Mouse (Mus musculus) c-Kit-positive CD71-positive TER-119-positive erythroid progenitor cells, embryonic 14.5 days (primary cell): ENCODE data around the gene Neu1.
"Not testable (repeated sequence)": the region's sequence is repeated elsewhere in the genome, so short reads cannot be mapped to it uniquely, and the experiment has no call there.

Experiments
- DNase-seq: peaks from one replicate; pipeline ENCODE4 v3.0.0-alpha.2; 2013; ENCODE audit warnings: low spot score

Neu1 gene

DNA sequence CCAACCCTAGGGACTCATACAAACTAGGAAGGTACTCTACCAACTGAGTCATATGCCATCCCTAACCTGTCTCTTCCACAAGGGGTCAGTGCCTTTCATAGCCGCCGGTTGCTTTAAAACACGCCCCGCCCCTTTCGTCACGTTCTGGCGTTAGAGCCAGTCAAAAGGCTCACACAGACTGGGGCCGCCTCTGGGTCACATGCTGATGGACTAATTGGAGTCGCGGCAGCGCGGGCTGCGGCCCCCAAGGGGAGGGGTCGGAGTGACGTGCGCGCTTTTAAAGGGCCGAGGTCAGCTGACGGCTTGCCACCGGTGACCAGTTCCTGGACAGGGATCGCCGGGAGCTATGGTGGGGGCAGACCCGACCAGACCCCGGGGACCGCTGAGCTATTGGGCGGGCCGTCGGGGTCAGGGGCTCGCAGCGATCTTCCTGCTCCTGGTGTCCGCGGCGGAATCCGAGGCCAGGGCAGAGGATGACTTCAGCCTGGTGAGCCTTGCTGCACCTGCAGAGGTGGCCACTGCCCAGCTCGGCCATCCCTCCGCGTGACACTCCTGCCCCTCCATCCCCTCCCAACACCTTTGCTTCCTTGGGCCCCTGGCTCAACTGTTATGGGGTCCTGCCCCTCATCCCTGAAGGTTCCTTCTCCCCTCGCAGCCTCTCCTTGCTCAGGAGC lies at the start of gene Neu1:
TSS of gene Neu1 (plus strand) at position 193 of the 674 bp plus-strand sequence.
- peak; percentile 97 for DNase-seq

DNA sequence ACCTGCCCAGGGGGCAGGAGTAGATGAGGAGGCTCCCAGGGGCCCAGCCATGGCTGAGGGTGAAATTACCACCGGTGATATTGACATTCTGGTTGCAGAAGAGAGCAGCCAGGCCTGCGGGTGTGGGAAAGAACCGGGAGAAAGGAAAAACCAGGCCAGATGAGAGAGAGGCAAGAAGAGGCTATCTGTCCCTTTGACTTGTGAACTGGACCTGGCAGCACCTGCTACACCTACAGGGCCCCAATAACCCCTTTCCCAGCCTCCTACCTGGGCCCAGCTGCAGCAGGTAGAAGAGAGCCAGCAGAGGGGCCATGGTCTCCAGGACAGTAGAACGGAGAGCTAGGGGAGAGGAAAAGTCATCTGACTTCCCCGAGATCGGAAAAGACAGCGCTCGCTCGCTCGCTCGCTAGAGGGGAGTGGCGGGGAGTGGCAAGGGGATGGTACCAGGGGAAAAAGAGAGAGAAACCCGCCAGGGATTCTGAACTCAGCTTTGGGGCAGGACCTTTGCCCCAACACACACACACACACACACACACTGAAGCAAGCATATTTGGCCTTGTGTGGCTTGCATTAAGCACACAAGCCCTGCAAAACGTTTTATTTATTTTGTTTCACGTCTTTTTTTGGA lies 49.3 kb upstream of the Neu1 start, which contains the start of gene Gm20547:
TSS of gene Gm20547 (minus strand) at position 360 of the 628 bp plus-strand sequence.
- DNase-seq = no peak

DNA sequence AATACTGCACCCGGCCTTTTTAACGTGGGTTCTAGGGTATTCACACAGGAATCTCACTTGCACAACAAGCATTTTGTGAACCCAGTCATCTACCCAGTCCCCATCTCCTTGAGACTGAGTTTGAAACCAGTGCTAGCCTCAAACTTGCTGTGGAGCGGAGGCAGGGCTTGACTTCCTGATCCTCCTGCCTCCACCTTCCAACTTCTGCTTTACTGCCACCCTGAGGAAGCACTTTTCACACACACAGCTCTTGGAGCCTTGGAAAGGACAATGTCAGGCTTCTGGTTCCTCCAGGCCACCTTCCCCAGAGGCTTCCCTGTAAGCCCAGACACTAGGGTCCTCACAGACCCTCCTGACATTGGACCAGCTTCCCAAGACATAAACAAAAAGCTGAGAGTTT lies 47.7 kb upstream of the Neu1 start:
- no peak for DNase-seq

DNA sequence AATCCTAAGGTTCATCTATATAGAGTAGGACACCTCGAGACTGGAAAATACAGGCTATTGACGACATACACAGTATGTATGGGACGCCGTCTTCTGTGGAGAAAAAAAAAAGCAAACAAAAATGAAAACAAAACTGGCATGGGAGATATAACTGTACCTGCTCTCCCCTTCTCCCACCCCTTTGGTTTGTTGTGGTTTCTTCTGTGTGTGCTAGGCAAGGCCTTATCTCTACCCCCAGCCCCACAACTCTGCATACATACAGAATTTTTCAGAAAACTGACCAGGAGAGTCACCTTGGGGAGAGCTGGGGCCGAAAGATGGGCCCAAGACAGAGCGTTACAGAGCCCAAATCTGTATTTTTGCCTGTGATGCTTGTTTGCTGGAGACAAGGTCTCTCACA lies 46.3 kb upstream of the Neu1 start:
- no peak for DNase-seq

DNA sequence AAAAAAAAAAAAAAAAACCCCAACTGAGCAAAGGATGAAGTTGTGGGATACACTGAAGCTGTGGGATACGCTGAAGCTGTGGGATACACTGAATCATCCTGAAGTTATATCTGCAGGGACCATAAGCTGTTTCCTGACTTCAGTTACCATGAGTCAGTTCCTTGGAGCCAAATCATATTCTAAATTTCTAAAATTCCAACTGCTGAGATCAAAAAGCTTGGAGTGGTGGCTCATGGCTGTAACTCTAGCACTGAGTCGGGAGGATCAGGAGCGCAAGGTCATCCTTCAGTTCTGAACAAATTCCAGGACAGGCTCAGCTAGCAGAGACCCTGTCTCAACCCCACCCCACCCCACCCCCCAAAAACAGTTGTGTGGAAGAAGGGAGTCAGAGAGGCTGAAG lies 45.4 kb upstream of the Neu1 start:
- no peak for DNase-seq

DNA sequence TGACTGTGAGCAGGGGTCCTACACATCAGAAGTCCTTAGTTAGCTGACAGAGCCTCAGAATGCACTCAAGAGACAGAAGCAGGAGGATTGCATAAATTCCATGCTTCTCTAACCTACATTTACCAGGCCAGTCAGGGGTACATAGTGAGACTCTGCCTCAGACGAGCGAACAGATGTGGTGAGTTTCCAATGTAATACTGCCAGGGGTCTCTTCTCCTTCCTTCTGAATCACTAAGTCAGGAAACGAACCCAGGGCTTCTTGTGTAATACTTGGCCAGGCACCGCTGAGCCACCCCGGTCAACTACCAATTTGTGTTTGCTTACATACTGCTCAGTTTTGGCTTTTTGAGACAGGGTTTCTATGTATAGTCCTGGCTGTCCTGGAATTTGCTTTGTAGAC lies 43.1 kb upstream of the Neu1 start:
- DNase-seq = no peak

DNA sequence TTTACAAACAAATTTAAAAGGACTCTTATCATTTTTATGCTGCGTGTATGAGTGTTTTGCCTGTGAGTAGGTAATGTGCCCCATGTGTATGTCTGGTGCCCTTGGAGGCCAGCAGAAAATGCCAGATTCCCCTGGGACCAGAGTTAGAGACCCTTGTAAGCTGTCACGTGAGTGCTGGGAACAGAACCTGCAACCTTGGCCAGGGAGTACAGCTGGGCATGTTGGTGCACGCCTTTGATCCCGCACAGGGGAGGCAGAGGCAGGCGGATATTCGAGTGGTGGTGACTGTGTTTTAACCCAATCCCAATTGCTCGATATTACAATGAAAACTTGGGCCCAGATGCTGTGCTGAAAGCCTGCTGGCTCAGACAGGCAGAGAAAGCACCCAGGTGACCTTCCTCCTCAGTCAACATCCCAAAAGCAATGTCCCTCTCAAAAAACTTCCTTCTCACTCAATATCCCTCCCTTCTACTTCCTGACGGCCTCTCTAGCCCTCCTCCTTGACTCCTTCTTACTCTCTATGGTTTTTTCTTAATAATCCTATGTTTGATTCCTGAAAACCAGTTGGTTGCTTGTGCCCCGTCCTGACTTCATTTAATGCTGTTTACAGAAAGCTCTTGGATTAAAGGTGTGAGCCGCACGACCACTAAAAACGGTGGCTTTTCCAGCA lies 40.8 kb upstream of the Neu1 start:
- no peak for DNase-seq

DNA sequence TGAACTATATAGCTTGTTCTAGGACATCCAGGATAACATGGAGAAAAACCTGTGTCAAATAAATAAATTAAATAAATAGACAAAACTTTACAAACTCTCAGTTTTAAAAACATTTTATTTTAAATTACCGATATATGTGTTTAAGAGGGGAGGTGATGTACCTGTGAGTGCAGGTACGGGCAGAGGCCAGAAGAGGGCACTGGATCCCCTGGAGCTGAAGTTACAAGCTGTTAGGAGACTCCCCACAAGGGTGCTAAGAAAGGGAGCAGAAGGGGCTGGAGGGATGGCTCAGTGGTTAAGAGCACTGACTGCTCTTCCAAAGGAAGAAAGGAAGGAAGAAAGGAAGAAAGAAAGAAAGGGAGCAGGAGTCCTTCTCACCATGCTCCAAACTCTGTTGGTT lies 39.7 kb upstream of the Neu1 start:
- no peak for DNase-seq

DNA sequence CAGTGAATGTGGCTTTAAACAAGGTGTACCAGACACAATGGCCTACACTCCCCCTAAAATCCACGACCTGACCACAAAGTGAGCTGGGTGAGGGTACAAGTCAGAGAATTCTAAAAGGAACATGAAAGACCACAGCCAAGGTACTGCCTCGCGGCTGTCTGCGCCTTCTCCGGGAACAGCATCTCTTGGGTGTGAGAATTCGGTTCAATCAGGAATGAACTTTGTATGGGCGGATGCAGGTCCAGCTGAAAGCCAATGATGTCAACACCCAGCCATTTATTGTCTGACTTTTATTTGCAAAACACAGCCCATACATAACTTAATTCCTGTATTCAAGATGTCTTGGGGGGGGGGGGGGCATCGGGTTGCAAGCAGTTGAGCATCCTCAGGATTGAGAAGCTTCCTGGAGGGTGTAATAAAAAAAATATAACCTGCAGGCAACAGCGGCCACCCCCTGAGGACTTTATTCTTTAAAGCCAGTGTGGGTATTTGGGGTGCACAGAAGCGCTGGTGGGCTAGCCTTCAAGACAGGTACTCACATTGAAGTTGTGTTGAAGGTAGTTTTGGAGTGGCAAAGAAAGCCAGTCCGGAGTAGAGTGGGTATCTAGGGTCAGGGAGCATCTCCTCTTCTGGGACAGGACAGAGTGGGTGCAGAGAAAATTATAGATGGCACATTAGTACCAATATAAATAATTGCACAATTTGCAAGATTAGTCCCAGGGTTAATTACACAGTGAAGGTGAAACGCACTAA lies 37.8 kb upstream of the Neu1 start:
- DNase-seq = no peak

DNA sequence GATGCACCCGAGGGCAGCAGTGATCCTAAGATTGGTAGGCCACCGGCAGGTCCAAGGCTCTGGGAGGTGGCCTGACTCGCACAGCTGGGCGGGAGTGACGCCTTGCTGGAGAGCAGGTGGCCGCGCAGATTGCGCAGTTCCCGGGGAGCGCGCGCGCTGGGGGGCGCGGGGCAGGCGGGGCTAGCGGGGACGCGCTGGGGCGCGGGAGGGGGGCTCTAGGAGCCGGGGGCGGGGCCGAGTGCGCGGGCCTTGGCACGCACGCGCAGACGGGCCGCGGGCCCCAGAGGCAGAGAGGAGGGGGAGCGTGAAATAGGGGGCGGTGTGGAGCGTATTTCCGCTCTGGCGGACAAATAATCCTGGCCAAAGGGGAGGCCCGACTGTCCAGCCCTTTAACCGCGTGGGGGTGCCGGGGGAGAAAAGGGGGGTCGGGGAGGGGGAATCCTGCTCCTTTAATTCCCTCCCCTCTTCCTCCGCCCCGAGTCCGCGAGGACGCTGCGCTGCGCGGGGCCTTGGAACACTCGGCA lies 36.9 kb upstream of the Neu1 start:
- peak; percentile 81 for DNase-seq

DNA sequence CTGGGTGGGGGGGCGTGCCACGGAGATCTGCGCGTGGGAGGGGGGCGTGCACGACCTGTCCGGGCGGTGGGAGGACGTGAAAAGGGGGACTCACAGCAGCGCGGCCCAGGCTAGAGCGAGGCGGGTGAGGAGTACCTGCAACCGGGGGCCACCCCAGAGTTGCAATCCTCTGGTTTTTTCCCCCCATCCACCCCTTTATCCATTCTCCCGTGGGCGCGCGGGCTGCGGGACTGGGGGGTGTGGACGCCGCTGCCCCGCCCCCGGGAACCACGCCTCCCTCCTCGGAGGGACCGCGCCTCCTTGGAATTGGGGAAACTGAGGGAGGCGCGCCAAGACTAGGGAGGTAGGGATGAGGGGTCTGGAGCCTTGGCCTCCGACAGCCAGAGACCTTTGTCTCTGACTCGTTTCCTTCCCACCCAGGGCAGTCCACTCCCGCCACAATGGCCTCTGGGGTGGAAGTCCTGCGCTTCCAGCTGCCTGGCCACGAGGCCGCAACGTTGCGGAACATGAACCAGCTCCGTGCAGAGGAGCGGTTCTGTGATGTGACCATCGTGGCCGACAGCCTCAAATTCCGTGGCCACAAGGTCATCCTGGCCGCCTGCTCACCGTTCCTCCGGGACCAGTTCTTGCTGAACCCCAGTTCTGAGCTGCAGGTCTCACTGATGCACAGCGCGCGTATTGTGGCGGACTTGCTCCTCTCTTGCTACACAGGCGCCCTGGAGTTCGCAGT lies 36.1 kb upstream of the Neu1 start:
- DNase-seq = no peak

DNA sequence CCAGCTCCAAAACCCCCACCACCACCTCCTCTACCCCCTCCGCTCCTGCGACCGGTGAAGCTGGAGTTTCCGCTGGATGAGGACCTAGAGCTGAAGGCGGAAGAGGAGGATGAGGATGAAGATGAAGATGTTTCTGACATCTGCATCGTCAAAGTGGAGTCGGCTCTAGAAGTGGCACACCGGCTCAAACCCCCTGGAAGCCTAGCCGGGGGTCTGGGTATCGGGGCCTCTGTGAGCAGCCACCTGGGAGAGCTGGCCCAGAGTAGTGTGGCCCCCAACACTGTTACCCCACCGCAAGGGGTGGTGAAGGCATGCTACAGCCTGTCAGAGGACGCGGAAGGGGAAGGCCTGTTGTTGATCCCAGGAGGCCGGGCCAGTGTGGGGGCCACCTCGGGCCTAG lies 35.3 kb upstream of the Neu1 start:
- no peak for DNase-seq

DNA sequence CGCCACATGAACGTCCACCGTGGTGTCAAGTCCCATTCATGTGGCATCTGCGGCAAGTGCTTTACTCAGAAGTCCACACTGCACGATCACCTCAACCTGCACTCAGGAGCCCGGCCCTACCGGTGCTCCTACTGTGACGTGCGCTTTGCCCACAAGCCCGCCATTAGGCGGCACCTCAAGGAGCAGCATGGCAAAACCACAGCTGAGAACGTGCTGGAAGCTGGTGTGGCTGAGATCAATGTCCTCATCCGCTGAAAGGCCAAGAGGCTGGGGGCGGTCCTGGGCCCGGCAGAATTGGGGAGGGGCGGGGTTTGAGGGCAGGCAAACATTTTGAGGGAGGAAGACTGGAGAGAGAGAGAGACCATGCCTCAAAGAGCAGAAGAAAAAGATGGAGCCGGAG lies 34.7 kb upstream of the Neu1 start:
- DNase-seq = no peak

DNA sequence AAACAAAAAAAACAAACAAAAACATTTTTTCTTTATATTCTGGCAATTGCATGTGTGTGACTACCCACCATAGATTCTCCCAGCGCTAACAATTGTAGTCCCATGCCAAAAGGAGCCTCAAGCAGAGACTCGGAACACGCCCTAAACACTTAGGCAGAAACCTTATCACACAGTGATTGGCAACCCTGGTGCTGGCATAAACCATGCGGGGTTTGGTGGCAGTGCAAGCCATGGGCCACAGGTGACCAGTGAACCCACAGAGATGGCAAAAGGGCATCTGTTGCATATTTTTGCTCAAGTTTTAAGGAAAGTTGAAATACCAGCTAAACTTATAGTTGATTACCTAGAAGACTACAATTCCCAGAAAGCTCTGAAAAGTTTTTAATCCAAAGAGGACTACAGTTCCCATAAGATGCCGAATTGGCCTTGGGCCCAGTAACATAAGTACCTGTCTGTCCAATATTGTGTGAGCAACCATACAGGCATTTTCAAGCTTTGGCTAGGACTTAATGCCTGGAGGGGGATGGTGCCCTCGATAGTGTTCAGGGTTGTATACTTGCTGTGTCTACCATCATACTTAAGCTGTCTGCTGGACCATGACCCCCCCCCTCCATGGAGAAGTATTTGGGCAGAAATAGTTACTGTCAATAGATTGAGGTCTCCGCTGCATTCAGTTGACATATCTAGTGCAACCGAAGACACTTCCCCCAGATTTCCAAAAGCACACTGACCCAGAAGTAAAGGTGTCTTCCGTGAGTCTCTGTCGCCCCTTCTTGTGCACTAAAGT lies 33.5 kb upstream of the Neu1 start:
- no peak for DNase-seq

DNA sequence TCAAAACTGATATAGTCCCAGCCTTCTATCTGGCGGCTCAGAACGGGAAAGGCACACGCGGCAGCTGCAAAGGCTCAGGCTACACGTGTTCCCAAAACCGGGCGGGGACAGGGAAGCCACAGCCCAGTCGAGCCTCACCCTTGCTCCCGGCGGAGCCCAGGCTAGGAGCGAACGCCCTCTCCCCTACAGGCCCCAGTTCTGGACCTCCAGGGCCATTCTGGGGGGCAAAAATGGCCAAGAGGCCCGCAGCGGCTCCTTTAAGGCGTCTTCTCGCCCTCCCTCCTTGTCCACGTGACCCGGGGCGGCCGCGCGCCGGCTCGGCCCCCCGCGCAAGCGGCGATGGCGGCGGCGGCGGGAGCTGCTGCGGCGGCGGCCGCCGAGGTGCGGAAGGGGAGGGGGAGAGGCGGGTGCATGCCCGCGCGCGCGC lies 32.9 kb upstream of the Neu1 start, which contains the start of the genes C2 and Ehmt2:
TSS of gene C2 (minus strand) at position 106 of the 427 bp plus-strand sequence.
TSS of gene Ehmt2 (plus strand) at position 310 of the 427 bp plus-strand sequence.
- DNase-seq = peak; percentile 63

DNA sequence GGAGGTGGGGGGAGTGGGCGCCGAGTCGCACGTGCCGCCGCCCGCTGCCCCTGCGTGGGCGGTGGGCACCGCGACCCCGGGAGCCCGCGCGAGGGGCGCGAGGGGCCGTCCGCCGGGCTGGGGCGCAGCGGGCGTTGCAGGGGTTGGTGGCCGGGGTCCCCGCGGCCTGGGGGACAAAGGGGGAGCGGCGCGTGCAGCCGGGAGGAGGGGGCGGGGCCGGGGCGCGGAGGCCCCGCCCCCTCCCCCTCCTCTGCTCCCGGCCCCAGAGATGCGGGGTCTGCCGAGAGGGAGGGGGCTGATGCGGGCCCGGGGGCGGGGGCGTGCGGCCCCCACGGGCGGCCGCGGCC lies 32.4 kb upstream of the Neu1 start:
- no peak for DNase-seq

DNA sequence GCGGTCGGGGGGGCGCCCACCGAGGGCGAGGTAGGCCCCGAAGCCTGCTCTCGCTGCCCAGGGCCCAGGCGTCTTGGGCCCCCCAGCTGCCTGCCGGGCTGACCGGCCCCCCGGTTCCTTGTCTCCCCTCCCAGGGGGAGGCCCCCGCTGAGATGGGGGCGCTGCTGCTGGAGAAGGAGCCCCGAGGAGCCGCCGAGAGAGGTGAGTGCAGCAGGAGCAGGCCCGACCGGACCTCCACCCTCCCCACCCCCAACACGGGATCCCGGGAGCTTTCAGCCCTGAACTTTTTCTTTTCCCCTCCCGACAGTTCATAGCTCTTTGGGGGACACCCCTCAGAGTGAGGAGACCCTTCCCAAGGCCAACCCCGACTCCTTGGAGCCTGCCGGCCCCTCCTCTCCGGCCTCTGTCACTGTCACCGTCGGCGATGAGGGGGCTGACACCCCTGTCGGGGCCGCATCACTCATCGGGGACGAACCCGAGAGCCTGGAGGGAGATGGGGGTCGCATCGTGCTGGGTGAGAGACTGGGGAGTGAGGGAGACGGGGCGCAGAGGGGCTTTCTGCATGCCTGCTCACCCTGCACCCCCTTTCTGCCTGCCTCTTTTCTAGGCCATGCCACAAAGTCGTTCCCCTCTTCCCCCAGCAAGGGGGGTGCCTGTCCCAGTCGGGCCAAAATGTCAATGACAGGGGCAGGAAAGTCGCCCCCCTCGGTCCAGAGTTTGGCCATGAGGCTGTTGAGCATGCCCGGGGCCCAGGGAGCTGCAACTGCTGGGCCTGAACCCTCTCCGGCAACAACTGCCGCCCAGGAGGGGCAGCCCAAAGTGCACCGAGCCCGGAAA lies 31.8 kb upstream of the Neu1 start:
- DNase-seq = no peak

DNA sequence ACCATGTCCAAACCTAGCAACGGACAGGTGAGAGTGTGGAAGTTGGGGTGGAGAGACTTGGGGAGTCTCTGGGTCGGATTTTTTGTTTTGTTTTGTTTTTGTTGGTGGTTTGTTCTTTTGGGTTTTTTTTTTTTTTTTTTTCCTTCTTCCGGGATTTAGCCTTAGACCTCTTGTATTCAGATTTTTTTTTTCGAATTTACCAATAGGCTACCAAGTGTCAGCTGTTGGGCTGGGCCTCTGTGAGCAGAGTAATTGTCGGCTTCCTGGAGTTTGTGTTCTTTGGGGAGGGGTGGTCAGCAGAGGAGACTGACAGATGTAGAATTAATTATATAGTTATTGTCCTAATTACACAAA lies 31.2 kb upstream of the Neu1 start:
- no peak for DNase-seq

DNA sequence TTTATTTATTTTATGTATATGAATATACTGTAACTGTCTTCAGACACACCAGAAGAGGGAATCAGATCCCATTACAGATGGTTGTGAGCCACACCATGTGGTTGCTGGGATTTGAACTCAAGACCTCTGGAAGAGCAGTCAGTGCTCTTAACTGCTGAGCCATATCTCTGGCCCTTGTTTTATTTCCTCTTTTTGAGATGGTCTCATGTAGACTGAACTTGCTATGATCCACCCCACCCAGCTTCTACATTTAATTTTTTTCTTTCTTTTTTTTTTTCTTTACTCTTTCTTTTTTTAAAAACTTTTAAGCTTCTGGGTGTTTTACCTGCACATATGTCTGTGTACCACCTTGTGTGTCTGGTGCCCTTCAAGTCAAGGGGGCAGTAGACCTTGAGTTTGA lies 30.2 kb upstream of the Neu1 start:
- DNase-seq = not testable (repeated sequence)

DNA sequence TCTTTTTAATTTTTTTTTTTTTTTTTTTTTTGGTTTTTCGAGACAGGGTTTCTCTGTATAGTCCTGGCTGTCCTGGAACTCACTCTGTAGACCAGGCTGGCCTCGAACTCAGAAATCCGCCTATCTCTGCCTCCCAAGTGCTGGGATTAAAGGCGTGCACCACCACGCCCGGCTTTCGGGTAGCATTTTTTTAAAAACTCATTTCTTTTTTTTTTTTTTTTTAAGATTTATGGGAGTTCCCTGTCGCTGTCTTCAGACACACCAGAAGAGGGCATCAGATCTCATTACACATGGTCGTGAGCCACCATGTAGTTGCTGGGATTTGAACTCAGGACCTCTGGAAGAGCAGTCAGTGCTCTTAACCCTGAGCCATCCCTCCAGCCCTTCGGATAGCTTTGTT lies 29.1 kb upstream of the Neu1 start:
- DNase-seq = not testable (repeated sequence)
